Mouse (Mus musculus) right cerebral cortex, postnatal 36 days (tissue): ENCODE results near the gene Tfr2.
"Not testable (repeated sequence)": the region's sequence is repeated elsewhere in the genome, so short reads cannot be mapped to it uniquely, and the experiment has no call there.

Source experiments
- DNase-seq, 2 experiments: peaks; one replicate each; pipeline ENCODE4 v3.0.0; 2022; ENCODE audit warnings: low spot score in 2 of 2, mixed read lengths in 1 of 2

Gene Tfr2

DNA sequence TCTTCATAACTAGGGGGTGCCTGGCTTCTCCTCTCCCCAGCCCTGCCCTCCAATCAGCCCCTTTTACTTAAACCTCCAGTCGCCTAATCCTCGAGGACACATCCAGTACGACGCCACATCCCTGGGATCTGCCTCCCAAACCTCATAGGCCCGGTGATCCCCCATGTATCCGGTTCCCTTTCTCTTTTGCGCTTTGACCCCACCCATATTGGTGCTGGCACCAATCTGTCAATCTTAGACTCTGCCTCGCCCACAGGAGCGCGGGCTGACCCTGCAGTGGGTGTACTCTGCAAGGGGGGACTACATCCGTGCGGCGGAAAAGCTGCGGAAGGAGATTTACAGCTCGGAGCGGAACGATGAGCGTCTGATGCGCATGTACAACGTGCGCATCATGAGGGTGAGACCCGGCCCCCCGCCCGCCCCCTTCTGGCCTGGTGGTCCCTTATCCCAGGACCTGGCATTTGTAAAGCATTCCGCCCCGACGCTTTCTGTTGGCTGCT, 14.1 kb downstream of the Tfr2 start:
- DNase-seq = peak; percentile 16 to 29

DNA sequence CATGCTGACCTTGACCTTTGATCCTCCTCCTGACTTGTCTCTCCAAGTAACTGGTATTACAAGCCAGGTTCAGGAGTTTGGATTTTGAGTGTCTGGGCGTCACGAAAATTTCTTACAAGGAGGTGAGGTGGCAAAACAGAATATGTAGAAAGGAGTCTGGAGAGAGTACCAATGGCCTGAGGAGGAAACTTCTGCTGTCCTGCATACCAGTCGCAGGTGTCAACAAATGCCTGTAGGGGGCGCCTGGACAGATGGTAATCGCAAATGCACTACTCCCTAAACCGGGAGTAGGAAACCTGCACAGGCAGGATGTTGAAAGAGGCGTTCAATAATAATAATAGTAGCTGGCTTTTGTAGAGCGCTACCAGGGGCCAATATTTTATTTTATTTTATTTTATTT, 15.3 kb downstream of the Tfr2 start:
- peak; percentile 29 to 34 for DNase-seq

- DNase-seq = no peak
Observed at GRCm38 (mm10) chr5:137590507-137590906, 20.9 kb downstream of the Tfr2 start.

GRCm38 (mm10) chr5:137595921-137596320, 26.3 kb downstream of the Tfr2 start:
- no peak for DNase-seq

- DNase-seq = no peak
Observed at GRCm38 (mm10) chr5:137596601-137597261, 27.1 kb downstream of the Tfr2 start.

GRCm38 (mm10) chr5:137597625-137598024, 28.0 kb downstream of the Tfr2 start:
- DNase-seq = no peak

GRCm38 (mm10) chr5:137598100-137598826, 28.6 kb downstream of the Tfr2 start:
- DNase-seq = no peak

DNA sequence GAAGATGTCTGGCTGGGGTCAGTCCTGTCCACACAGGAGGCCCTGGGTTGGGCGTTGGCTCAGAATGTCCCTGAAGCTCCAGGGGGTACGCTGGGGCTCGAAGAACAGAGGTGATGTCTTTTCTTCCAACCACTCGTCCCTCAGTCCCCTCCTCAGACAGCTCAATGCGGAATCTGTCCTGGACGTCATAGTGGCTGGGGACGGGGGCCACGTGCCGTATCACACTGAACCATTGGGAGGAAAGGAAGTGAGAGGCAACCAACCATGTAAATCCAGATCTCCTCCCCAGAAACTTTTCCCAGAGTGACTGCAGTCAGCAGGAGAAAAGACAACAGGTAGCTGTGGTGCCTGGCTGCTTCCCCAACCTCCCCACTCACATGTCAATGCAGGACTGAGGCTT, 30.0 kb downstream of the Tfr2 start:
- no peak for DNase-seq

DNA sequence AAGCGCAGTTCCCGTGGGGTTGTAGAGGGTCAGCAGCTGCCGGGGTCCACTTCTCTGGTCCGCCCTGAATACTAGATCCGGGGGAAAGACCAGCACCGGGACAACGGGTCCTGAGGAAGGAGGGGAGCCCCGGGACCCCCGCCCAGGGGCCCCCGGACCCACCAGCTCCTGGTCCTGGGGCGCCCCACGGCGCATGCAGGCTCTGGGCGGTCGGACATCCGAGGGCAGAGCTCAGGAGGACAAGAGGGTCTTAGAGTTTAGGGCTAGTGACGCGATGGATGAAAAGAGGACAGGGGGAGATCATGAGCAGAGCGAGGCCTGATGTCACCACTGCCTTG, 30.6 kb downstream of the Tfr2 start:
- DNase-seq = no peak

GRCm38 (mm10) chr5:137600619-137601364, 31.2 kb downstream of the Tfr2 start, which contains the start of gene Mospd3:
TSS of gene Mospd3 (minus strand) at chr5:137601058.
- peak; percentile 91 to 94 for DNase-seq

GRCm38 (mm10) chr5:137601365-137601729, 31.7 kb downstream of the Tfr2 start:
- DNase-seq = no peak

DNA sequence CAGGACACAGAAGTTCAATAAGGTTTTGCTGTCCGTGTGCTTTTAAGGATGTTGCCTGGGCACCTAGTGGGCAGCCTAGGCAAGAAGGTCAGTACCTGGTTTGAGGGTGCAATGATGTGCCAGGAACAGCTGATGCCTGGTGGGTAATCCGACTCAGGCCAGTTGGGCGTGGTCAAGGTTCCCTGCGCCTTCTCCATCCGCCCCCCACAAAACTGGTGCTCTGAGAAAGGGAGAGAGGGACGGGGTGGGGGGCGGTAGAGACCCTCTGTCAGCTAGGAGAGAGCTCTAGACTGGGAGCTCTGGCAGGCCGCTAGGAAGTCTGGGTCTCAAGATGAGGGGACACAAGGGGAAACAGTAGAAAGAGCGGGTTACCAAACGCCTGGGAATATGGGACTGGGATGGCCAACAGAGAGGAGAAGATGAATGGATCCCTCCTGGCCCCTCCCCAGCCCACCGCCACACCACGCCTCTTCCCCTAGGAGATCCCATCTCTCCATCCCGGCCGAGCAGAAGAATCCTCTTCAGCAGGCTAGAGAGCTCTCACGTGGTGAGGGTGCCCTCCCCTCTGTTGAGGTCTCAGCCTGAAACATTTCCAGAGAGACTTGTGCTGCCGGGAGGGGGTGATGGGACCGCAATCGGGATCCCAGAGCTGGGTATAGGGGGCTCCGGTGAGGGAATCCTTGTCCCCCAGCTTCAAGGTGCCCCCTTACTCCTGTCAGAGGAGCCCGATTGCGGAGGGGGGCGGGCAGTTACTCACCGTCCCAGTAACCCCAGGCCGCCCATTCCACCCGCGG, 38.4 kb downstream of the Tfr2 start:
- DNase-seq = no peak

- DNase-seq = no peak
Observed at GRCm38 (mm10) chr5:137608654-137609190, 39.1 kb downstream of the Tfr2 start.

GRCm38 (mm10) chr5:137609292-137609691, 39.7 kb downstream of the Tfr2 start:
- no peak for DNase-seq

GRCm38 (mm10) chr5:137610056-137610455, 40.4 kb downstream of the Tfr2 start:
- DNase-seq = no peak

GRCm38 (mm10) chr5:137610548-137611244, 41.1 kb downstream of the Tfr2 start:
- no peak for DNase-seq

GRCm38 (mm10) chr5:137611245-137611602, 41.6 kb downstream of the Tfr2 start:
- no peak for DNase-seq

DNA sequence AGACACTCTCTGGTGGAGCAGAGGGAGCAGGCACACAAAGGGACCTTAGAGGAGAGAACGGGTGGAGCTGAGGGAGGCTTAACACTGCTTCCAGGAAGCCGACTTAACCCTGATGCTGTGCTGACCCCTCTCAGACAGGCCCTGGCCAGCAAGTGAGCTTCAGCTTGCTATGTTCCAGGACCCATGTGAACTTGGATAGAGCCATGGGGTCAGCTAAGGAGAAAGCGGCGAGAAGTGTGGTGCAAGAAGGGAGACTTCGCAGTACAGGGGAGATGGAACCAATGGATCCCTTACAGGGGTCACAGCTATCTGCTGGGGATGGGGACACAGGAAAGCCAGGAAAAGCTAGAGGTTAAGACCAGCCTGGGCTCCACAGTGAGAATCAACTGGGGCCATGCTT, 43.4 kb downstream of the Tfr2 start:
- no peak for DNase-seq

DNA sequence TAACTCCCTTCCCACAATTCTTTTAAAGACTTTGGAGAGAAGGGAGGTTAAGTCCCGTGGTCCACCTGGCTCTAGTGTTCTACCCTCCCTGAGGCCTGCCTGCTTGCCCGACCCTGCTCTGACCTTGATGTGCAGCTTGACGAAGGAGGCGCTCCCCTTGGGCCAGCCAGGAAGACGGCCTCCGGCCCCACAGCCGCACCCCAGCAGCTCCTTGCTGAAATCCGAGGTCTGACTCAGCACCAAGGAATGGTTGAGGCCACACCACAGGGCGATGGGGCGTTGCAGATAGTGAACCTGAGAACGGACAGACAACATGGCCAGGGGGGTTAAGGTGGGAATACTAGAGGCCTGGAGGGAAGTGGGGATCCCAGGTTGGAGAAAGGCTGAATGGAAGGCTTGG, 43.9 kb downstream of the Tfr2 start, which contains the start of gene Pcolce:
TSS of gene Pcolce (minus strand) at position 235 of the 400 bp plus-strand sequence.
- DNase-seq = no peak

- not testable (repeated sequence) for DNase-seq
Observed at GRCm38 (mm10) chr5:137614921-137615320, 45.3 kb downstream of the Tfr2 start.

GRCm38 (mm10) chr5:137615347-137615746, 45.7 kb downstream of the Tfr2 start:
- no peak for DNase-seq
